Mouse (Mus musculus) olfactory bulb, adult 2 months (tissue): Measurements from ENCODE around the gene Prpf4b.

Experiments used
- CTCF ChIP-seq: fragments of 200-500 bp; IDR thresholded peaks from 2 replicates; pipeline ENCODE4 v1.5.1; 2012; ENCODE audit warnings: low read depth, mild to moderate bottlenecking, low read length, moderate library complexity; ENCODE audit not compliant: insufficient read depth
- POLR2A ChIP-seq: fragments of 200-500 bp; IDR thresholded peaks from 2 replicates; pipeline ENCODE4 v1.6.1; 2012; ENCODE audit warnings: mild to moderate bottlenecking, low read depth, low read length, moderate library complexity; ENCODE audit not compliant: insufficient read depth

GRCm38 (mm10) chr13:34857526-34857925 is 17.6 kb upstream of the Prpf4b start:
- no peak for TF ChIP-seq POLR2A
- TF ChIP-seq CTCF: no peak
